Mouse (Mus musculus) retina, embryonic 14.5 days (tissue): Measurements from ENCODE around the gene 1700034J05Rik.

ENCODE experiments used
- DNase-seq: peaks from one replicate; pipeline ENCODE4 v3.0.0-alpha.2; 2015; ENCODE audit warnings: low spot score

1700034J05Rik gene

GRCm38 (mm10) chr6:146954258-146954657 is at the start of gene 1700034J05Rik:
TSS of gene 1700034J05Rik (minus strand) at chr6:146954422.
- DNase-seq, result no peak

GRCm38 (mm10) chr6:146999755-147000154 is 45.5 kb upstream of the 1700034J05Rik start:
- no peak for DNase-seq

DNA sequence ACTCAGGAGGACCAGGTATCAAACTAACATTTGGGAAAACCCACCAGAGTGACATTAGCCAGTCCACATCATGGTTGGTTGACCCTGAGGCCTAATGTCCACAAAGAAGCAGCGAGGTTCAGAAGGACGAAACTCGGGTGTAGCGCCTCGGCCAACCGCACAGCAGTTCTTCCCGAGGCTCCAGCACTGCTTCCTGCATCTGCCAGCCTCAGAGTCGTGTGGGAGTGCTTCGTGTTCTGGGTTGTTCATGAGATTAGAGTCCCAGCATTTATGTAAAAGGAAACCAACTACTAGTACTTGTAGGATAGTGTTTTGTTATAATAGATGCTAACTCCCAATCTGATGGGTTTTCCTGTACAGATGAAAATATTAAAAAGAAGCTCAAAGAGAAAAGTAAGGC is 45.1 kb upstream of the 1700034J05Rik start:
- no peak for DNase-seq

GRCm38 (mm10) chr6:146998710-146999109 is 44.5 kb upstream of the 1700034J05Rik start:
- DNase-seq, result no peak

DNA sequence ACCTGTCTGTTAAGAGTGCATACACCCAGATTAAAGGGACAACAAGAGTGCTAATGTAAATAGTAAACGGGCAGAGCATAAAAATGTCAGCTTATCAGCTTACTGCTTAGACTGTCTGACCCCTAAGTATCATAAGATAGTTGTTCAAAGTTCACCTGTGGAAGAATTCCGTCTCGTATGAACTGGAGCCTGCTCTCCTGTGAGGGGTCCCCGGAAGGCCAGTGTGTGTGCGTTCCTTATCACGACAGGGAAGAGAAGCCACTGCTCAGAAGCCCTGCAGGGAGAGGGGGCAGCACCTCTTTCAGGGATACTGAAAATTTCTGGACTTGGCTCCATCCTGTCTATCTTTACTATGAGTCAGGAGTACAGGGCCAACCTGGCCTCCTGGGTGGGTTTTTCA is 42.8 kb upstream of the 1700034J05Rik start:
- DNase-seq, result no peak

DNA sequence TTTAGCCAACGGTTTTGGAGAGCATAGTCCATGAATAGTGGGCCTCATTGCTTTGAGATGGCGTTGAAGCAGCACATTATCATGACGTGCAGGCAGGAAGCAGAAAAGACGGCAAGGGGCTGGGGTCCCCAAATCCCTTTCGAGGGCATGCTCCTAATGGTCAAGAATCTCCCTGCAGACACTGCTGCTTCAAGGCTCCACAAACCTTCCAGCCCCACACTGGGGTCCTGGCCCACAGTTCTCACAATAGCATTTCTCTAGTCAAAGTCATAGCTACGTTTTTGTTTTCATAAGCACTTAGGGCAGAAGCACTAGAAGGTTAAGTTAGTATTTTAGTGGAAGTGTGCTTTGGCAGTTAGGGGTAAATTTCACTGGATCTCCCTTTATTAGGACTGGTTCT is 41.7 kb upstream of the 1700034J05Rik start:
- DNase-seq, result no peak

DNA sequence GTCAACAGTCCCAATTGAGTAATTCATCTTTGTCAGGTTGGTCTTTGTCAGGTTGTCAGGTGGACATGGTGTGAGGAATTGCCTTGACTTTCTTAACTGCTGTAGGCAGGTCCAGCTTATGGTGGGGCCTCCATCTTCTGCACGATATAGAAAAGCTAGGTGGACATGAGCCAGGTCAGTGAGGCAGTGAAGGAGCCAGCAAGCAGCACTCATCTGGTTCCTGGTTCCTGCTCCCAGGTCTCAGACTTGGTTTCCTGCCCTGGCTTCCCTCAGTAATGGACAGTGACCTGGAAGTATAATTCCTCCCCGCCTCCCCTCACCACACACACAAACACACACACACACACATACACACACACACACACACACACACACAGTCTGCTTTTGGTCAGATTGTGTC is 41.2 kb upstream of the 1700034J05Rik start:
- DNase-seq, result no peak

DNA sequence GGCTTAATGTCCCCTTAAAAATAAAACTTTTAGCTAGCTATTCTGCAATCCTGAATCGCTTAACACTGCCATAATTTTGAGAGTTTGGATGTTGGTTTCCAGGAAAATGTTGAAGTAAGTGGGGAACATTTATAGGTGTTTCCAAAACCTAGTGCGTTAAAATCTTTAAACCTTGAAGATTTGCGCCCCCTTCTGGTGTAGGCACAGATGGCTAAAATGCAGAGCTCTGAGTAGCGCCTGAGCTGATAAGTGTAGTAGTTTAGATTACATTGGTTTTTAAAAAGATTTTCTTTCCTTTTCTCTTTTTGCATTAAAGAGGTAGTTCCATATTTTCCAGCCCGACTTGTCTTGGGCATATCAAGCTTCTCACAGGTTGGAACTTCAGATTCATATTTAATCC is 40.0 kb upstream of the 1700034J05Rik start:
- DNase-seq, result peak; percentile 79

DNA sequence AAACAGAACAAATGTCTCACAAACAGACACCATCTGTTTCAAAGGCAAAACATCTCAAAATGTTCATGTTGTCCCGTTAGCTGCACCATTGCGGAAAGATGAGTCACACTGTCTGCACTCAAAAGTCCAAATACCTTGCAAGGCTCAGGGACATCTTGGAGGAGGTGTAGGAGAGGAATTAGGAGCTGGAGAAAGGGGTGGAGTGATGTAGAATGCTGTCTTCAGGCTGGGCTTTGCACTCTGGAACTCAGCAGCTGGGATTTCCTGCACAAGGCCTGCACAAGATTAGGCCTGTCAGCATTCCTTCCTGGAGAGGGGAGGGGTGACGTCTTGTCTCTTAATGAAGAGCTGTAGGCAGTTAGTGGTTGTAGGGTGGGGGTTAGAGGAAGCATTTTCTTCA is 30.3 kb upstream of the 1700034J05Rik start:
- DNase-seq, result no peak

DNA sequence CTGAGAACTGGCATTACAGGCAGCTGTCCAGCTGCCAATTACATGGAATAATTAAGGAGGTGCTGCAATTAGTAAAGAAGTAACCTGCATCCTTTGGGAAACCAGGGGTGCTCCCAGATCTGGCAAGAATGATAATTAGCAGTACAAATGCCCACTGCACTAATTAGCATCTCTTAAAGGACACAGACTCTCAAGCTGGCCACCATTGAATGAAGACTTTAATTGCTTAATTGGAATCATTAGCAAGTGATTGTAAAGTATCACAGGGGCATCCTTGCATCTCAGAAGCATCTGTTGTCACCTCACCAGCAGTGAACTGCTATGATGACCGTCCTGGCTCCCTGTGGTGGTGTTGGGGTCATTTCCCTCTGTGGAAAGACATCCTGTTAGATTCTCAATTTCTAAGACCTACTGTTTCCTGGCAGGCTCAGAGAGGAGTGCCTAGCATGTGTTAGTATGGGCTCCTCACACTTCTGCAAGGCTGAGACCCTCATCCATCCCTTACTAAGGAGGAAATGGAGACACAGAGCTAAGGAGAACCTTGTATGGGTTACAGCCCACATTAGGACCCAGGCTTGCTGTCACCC is 27.1 kb upstream of the 1700034J05Rik start:
- no peak for DNase-seq

DNA sequence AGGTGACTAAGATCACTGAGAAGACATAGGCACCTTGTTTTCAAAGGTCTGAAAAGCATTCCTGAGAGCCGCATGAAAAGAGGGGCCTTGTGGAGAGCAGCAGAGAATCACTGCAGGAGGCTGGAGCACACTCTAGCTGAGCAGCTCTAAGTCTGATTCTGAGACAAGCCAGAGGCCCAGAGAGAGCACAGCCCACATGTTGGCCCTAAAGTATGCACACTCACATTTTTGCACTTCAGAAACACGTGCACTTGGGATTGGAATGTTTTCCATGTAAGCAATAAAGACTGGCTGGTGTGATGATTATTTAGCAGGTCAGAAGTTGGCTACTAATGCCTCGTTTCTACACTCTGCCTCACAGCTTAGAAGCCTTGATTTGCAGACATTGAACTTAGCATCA is 25.7 kb upstream of the 1700034J05Rik start:
- no peak for DNase-seq

GRCm38 (mm10) chr6:146979115-146979744 is 25.0 kb upstream of the 1700034J05Rik start:
- no peak for DNase-seq

- DNase-seq, result peak; percentile 42
Observed at GRCm38 (mm10) chr6:146978691-146979114, 24.5 kb upstream of the 1700034J05Rik start.

- DNase-seq, result no peak
Observed at GRCm38 (mm10) chr6:146976446-146976845, 22.2 kb upstream of the 1700034J05Rik start.

GRCm38 (mm10) chr6:146973830-146974229 is 19.6 kb upstream of the 1700034J05Rik start:
- DNase-seq, result no peak

GRCm38 (mm10) chr6:146973406-146973805 is 19.2 kb upstream of the 1700034J05Rik start:
- no peak for DNase-seq

DNA sequence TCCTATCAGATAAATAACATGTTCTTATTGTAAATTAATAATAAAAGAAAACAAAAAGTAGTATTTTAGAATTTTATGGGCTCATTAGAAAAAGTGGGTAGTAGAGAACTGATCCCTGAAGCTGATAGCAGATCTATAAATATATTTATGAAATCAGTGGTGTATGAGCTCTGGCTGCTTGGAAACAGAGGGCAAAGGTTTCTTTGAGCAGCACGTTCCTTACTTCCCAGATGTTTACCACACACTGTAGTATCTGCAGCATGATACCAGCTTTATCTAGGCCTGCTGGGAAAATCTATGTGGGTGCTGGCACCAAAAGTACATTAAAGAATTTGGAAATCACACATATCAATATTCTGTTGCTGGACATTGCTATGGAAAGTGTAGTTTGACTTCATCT is 18.5 kb upstream of the 1700034J05Rik start:
- no peak for DNase-seq

DNA sequence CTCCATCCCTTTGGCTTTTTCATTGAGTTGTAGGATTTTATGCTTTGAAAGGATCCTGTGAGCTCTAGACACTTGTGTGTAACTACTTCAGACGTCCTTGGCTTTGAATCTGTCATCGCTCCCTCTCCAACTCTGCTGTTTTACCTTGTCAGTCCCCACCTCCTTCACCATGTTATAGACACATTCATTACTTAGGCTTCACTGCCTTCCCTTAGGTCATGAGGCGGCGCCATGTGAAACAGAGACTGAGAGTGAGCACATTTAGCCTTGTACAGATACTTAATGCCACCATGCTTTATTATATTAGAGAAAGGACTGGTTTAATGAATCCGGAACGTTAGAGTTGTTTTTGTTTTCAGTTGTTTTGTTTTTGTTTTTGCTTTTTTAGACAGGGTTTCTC is 17.8 kb upstream of the 1700034J05Rik start:
- no peak for DNase-seq

DNA sequence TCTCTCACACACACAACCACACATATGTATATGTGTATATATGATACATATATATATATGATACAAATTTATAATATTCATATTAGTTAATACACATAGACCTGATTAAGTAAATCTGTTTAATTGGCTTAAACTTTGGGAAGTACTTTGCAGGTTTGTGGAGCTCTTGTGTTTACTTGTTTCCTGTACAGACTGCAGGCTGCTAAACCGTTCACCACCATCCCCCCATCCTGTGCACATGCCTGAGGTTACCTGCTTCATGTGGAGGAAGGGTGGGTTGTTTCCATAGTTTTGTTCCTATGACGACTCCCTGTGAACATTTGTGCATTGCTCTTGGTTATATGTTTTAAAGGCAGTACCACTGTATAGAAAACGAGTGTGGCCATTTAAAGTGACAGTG is 17.1 kb upstream of the 1700034J05Rik start:
- DNase-seq, result no peak

GRCm38 (mm10) chr6:146970811-146971210 is 16.6 kb upstream of the 1700034J05Rik start:
- DNase-seq, result no peak

DNA sequence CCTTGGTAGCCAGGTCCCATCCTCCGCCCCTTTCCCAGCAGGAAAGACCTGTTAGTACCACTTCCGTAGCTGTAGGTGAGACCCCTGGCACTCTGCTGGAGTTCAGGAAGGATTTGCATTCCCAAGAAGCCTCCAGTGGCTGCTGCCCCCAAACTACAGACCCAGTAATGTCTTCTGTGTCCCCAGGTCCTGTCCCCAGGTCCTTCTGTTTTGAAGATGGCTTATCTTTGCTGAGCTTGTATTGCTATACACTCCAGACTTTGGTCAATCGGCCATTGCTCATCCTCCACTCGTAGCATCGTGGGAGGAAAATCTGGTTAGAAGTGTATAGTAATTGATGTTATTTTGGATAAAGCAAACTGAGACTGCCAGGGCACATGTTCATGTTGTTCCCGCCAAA is 13.6 kb upstream of the 1700034J05Rik start:
- no peak for DNase-seq

- DNase-seq, result no peak
Observed at GRCm38 (mm10) chr6:146966446-146967019, 12.3 kb upstream of the 1700034J05Rik start.

DNA sequence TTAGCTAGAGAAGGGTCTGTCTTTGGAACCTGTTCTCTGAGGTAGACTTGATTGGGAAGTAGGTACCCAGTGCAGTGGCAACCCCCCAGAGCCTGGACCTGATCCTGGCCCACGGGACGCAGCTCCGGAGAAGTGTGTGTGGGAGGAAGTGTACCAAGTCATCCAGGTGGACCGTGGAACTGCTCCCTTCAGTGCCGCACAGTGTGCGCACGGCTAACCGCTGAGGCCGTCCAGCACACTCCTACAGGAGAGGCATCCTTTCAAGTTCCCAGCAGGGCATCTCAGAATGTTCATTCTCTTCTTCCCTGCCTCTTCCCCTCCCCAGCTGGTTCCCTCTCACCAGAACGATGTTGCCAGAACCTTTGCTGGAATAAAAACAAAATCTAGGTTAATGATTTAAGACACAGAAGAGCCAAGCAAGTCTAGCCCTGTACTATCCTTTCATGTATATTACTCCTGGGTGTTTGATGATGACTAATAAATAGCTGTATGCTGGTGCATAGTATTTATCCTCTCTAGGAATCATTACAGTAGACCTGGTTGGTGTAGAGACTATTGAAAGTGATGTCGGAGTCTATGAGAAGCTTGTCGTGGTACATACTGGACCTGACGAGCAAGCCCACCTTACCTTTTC is 11.0 kb upstream of the 1700034J05Rik start:
- DNase-seq, result no peak
